Mouse (Mus musculus) right cerebral cortex, postnatal 25 days (tissue): ENCODE measurements at regions not wholly inside any gene's neighbourhood (a gene's known extent, or its start where the extent isn't known, plus 50 kb on each side); places are given as distances from the start of the nearest gene placed in this dataset.
A peak's percentile ranks its signal among the peaks of the same experiment; 100 is the strongest.

Experiments
- DNase-seq: peaks from one replicate; pipeline ENCODE4 v3.0.0; 2022

DNA sequence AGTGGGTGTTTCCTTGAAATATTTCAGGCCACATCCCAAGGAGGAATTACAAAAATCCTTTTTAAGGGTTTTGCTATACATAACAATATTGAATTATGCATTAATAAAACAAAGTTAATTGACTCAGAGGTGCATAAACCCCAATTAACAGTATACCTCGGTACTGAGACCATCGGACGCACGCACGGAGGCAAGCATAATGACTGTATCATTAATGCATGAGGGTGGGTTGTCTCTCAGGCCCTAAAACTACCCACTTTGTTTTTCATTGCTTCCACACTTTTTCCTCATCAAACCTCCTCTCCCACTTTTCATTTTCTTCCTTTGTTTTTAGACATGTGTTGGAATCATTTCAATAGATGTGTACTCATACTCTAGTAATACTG lies 339.6 kb downstream of the Btg1 start:
- DNase-seq, result no peak

DNA sequence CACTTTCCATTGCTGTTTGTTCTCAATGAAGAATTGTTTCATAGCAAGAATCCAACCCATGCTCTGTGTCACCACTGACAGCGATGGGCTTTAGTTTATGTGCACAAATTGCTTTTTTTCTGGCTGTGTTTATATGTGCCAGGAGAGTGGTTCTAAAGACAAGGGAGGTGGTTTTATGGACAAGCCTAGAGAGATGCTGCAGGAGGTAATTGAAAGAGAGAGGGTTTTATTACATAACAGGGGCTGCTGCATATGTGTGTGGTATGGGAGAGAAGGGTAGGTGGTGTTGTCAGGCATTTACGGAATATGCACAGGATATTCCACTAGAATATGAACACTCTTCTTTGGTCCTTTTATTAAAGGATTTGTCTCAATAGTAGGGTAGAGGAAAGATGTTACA lies 340.2 kb downstream of the Btg1 start:
- no peak for DNase-seq

DNA sequence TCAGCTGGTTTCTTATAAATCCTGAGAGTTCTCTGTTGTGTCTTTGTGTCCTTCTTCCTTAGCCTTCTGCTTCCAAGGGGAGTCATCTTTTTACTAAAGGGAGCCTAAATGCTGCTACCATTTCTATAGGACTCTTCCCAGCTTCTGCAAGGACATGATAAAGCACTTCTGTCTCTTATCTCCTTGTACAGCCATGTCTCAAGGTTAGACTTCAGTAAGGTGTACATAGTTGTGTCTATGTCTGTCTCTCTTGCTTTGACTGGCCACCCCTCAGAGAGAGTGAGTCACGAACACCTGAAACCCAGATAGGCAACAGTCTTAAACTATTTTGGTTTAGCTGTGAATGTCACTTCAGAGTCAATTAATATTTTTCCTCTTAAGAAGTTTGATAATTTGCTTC lies 353.0 kb downstream of the Btg1 start:
- DNase-seq, result no peak

DNA sequence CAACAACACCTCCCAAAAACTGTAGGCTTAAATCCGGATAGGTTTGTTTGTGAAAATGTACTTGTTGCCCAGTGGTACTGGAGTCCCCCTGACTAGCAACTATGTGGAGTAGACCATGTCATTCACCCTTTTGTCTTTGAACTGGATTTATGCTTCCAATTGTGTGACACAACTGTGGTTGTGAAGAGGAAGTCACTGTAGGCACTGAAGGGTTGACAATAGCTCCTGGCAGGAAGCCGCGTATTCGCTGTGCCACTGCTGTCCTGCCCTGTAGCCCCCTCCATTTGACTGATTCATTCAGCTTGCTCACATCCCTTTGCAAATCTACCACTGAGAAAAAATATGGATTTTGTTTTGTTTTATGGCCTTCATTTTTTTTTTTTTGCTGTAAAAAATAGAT lies 353.9 kb downstream of the Btg1 start:
- no peak for DNase-seq

DNA sequence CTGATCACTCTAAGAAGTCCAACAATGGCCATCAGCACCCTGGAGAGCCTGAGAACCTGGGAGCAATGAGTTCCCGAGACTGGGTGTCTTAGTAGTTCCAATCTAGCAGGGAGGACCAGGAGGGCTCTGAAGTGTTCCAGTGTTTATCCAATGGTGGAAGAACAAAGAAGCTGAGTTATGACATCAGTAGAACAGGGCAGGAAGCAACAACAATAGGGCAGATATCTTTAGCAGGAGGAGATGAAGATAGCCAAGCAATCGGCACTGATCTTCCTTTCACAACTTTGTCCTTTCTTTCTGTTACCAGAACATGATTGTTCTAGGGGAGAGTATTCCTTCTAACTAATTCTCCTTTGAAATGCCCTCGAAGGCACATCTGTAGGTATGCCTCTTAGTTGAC lies 355.0 kb downstream of the Btg1 start:
- DNase-seq, result no peak

DNA sequence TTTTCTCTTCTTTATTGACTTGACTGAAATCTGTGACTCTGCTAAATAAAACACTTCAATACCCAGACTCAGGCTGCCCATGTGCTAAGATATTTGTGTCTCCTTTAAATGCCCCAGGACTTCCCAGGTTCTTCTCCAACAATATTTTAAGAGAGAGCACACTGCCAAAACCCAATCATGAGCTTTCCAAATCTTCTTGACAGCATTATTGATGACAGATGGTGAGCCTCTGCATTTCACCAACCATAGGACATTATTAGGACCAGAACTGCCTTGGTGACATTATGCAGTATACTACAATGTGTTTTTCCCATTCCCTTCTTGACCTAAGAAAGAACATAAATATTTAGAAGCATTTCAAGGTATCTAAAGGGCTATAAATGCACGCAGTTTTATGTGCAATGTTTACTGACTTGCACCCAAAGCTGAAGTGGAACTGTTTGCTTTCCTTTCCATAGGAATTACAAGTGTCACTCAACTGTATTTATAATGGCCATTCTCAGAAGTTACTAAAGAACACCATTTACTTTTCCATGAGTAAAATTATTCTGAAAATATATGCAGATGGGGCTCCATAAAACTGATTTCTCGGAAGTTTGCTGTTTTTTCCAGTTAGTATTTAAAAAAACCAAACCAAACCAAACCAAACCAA lies 357.6 kb downstream of the Btg1 start:
- DNase-seq, result no peak

DNA sequence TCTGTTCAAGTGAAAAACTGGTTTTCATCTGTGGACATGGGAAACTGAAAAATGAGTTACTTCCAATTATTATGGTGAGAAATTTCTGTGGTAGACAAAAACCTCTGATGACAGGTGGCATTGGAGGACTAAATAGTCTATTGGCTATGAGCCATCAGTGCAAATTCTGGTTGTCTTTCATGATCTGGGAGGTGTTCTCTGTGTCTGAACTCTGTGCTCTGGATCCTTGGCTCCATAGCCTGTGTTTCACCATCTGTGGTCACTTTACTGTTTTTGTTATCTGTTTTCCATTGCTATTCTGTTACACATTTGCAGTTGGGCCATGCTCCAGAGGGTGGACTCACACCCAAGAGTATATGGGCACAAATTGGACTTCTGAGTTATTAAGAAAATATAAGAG lies 359.9 kb downstream of the Btg1 start:
- no peak for DNase-seq

DNA sequence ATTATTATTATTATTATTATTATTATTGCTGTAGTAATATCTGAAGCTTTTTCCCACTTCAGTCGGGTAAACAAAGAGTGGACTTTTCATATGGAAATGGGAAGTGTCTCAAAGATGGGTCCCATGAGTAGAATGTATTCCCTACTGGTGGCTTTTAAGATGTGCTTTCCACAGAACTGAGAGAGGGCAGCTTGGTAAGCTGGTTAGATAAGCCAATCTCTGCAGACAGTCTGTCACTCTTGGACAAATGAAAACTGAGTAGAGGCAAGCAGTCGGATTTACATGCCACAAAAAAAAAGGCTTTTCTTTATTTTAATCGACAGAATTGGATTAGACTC lies 363.7 kb downstream of the Btg1 start:
- DNase-seq, result no peak

DNA sequence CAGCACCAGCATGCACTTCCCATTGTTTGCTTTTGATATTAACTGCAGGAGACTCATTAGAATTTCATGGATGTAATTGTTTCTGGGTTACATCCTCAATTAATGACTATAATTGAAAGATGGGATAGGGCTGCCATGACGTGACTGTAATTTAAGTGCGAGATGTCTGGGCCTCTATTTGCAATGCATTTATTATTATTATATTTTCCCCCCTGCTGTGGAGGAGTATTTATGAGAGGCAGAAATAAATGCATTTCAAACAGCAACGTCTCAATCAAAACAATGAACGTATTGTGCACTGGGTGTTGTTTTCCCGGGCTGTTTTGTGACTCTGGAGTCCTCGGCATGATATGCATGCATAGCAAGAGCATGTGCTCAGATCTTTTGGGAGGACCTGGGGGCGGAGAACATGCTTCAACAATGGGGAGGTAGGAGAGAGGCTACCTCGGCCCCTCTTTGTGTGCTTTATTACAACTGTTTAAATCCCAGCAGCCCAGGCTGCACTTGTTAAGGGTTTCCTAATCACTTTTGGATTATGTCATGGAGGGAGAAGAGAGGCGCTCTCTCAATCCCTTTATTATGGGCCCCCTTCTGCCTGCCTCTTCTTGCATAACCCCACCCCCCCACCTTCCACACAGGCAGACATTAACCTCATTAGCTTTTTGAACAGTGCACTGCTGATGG lies 364.2 kb downstream of the Btg1 start:
- DNase-seq, result no peak

DNA sequence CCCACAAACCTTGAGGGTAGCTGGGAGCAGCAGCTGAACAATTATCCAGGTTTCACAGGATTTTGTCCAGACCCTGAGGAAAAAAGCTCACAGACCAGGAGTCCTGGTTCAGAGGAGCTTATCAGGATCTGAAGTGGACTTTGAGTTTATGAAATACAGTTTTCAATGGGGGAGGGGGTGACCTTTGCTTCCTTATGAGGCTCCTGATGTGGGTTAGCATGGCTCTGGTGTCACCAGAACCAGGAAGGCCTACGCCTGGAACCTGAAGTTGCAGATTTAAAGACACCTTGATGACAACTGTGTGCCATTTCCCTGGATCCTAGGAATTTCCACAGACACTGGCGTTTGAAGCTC lies 364.7 kb downstream of the Btg1 start:
- no peak for DNase-seq

DNA sequence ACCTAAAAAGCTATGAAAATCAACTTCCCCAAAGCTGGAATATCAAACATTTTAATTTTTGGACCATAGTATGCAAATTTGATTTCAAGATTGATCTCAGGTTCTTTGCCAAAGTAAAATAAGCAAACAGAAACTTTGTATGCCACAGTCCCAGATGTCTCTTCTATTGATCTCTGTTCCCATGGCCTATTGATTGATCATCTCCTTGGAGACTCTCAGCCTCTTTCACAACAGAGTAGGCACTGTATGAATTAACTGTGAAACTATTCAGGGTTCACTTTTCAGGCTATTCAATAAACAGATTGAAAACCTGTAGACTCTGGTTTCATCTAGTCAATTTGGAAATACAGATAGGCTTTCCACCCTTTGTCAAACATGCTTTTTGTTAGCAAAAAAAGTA lies 384.1 kb downstream of the Btg1 start:
- no peak for DNase-seq

DNA sequence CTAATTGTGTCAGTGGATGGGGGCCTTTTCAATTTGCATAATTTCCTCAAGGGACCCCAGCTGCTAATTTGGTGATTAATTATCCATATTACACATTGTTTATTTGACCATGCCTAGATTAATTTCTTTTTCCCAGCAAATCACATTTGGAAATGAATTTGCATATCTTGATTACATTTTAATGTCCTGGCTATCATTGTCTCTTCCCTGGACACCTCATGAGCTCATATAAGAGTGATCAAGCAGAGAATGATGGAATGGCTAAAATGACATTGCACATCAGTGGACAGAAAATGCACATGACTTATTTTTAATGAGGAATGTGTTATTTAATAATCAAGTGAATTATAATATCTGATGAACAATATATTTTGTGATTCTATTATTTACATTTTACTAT lies 392.1 kb downstream of the Btg1 start:
- no peak for DNase-seq

DNA sequence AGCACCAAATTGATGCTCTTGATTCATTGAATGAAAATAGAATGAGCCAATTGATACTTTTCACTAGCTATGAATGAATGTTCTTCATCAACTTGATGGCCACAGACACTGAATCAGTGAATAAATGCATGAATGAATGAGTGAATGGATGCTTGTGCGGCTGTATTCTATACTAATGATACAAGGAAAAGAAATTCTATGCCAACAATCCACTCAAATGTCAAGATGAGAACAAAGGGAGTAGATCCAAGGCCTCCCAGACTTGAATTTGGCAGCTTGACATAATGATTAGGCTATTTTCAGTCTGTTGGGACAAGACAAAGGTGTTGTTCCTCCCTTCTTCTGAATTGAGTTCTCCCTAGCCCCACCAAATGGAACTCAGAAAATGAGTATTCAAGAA lies 393.1 kb downstream of the Btg1 start:
- DNase-seq, result no peak

DNA sequence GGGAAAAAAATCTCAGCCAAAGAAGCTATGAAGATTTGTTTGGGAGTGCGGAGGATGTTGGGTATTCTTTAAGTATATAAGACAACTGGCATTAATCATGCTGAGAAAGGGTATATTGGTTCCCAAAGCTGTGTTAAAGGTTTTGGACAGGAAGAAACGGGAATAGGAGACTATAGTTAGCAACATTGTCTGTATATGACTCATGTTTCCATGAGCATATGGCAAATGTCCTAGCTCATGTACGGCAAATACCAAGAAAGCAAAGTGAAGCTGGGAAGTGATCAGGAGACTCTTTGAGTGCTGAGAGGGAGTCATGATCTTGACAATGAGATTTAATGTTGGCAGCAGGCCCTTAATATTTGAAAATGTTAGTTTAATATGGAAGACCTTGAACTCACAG lies 401.8 kb downstream of the Btg1 start:
- DNase-seq, result no peak

DNA sequence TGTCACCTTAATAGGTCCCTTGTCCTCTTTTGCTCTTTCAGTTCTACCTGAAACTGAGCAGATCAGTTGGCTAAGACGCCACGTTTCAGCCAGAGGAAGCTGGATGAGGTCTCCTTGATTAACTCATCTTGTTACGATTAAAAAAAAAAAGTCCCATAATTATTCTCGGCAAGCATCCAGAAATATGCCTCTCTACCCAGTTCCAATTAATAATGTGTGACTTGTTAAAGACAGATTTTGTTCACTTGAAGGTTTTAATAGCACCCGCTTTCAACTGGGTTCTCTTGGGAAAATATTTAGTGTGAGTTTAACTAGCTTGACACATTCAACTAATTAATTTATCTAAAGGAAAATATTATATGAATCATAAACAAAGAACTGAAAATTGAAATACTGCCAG lies 412.0 kb downstream of the Btg1 start:
- DNase-seq, result no peak

DNA sequence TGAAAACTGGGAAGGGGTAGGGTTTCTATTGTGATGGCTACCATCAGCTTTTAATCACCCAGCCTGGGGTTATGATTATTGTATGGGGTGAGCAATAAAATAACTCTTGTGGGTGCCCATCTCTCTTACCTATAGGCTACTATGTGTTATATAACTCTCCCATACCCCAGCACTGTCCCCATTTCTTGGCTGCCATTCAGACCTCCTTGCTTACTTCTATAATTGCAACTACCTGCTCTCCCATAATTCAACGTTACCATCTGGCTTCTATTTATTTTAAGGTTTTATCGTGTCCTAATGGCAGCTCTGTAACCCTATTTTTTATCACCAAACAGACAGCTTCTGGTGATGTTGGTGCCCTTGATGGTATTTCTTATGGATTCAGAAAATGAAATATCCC lies 414.2 kb downstream of the Btg1 start:
- no peak for DNase-seq

DNA sequence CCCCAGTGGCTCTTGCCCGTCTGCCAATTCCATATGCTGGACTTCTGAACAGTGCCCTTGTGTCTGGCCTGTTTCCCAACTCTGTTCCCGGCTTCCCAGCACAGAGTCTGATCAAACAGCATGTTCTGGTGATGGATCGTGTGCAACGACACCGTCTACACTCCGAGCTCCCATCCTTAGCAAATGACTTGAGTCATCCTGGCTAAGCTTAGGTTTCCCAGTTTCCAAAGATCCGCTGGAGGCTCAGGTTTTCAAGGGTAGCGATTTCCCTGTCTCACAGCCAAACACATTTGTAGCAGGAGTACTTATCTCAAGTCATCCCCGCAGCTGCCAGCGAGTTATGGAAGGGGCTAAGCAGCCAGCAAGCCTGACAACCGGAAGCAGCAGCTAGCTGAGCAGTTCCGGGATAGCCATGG lies 418.6 kb downstream of the Btg1 start:
- no peak for DNase-seq

DNA sequence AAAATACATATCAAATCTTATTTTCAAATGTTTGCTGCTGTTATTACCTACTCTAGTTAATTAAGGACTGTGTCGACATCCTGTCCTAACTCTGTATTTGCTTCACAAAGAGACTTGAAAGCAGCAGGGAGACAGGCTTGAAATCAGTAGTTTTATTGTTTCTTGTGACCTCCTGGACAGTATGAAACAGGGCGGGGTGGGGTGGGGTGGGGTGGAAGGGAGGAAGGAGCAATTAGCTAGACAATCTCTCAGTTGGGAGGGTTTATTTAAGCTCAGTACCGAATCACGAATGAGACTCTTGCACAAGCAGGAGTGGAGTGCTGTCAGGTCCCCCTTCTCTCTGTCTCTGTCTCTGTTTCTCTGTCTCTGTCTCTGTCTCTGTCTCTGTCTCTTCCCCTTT lies 421.2 kb downstream of the Btg1 start:
- DNase-seq, result no peak

DNA sequence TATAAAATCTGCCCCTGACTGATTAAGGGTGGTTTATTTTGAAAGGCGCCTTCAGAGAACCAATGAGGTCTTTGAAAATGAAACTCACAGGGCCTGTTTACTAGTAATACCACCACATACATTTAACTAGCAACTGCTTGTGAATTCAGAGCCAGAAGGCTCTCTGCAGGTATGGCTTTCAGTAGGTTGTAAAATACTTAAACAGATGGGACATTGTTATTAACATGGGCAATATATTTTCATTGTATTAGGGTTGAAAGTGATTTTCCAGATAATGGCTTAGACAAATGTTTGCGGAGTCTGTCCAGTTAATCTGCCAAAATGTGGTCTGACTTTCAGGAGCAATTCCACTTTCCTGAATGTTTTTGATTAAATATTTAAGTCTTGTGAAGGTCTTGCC lies 430.8 kb downstream of the Btg1 start:
- DNase-seq, result no peak

DNA sequence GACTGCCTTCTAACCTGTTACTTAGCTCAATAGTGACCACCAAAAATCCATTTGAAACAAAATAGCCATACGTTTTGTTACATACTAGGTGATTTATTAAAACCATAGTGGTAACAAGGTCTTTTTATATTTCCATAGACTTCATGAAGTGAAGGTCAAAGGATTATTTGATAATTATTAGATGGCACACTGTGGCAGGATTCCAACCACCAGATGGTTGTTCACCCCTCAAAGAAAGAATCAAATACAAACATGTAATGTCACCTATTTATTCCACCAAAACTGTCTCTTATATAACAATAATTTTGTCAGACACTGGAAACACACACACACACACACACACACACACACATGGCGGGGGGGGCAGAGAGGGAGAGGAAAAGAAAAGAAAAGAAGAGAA lies 431.2 kb downstream of the Btg1 start:
- DNase-seq, result no peak

DNA sequence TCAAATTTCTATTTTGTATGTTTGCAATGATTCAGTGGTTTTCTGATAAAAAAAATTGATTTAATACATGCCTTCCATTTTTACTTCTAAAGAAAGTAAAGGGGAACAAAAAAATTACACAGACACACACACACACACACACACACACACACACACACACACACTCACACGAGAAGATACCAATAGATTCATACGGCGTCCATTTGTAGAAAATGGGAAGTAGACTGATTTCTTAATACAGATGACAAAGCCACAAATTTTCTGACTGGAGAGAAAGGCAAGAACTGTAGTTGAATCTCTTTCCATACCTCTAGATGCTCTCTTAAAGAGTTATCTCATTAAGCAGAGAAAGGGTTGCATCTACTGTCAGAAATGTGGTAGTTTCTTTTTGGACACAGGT lies 424.9 kb upstream of the Dcn start:
- no peak for DNase-seq

DNA sequence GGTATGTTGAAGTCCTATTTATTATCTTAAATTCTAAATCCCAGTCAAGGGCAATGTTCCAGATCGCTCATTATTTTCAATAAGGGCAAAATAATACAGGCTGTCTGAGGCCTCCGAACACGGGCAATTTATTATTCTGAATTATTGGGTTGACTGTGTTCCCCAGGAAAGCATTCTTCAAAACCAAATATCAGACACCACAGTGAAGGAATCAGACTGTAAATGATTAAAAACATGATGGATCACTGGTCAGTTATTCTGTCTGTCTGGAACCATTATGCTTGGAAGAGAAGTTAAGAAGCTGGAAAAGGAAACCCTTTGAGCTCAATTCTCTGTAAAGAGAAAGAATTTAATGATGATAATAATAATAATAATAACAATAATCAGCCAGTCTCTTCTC lies 417.4 kb upstream of the Dcn start:
- DNase-seq, result no peak

DNA sequence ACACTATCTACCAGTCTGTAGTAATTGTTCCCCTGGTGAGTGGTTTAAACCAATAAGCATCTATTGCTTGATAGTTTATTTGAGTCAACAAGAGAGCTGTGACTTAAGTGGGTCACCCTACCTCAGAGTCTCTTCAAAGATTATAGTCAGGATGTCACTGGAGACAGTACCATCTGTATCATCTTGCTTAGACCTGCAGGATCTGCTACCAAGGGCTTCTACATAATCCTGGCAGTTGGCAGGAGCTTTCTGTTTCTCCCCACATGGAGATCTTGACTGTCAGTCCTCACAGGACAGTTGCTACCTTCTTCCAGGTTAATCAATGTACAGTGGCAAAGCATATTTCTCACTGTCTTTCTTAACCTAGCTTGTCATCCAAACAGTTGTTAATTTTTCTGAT lies 414.9 kb upstream of the Dcn start:
- no peak for DNase-seq

DNA sequence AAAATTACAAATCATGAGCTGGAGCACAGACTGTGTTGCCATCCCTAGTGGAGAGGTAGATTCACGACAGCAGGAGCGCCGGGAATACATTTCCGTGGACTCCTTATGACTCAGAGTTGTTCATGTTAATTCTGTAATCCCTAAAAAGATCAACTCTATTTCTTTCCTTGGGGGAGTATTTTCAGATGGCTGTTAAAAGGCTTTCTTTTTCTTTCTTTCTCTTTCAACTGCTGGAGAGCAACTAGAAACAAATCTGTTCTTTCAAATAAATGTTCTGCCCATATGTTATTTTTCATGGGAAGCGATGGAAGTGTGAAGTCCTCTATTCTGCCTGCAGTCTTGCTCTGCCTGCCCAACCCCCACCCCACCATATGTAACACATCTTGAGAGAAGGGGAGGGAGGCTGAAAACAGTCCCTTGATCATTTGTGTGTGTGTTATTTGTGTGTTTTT lies 401.4 kb upstream of the Dcn start:
- peak; percentile 49 for DNase-seq

DNA sequence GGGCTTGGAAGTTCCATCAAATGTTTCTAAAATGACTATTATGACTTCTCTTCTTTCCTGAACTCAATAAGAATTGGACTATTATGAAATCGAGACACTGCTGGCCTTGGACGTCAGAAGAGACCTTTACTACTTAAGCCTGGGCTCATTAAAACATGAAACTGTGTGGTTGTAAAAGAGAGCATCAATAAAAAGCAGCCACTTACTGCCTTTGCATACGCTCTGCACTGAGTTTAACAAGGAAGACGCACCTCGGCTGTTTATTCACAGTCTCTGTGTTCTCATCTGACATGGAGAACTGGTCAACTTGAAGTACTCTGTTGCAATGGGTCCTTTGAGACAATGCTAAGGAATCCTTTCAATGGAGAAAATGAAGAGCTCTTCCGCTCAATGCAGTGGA lies 399.8 kb upstream of the Dcn start:
- no peak for DNase-seq

DNA sequence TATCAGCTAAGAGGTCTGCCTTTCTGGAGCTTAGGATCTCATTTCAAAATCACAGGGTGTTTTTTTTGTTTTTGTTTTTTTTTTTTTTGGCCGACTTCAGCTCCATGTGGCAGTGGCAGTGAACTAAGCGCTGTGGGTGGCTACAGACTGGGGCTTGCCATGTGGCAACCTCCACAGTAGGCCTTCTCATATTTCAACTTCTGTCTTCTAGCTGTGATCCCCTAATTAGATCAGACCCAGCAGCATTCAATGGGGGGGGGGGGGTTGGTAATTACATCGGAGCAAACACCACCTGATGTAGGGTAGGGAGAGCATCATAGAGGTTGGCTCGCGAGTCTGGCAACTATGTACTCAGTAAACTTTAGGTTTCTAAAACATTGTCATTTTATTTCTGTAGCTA lies 392.1 kb upstream of the Dcn start:
- DNase-seq, result no peak
